Mouse (Mus musculus) cerebellum, adult (tissue): ENCODE measurements around the gene Olfr830.
"Not testable (repeated sequence)": the region's sequence is repeated elsewhere in the genome, so short reads cannot be mapped to it uniquely, and the experiment has no call there.

Experiments used
- ATAC-seq: cut with Nextera tagmentation; 2 replicates; pipeline ENCODE4 v1.9.2; 2017; ENCODE audit warnings: mild to moderate bottlenecking, moderate library complexity, mixed read lengths; ENCODE audit not compliant: insufficient number of reproducible peaks, low FRiP score, low TSS enrichment

Olfr830 gene

GRCm38 (mm10) chr9:18874393-18874792, at the start of gene Olfr830:
Gene Olfr830, plus strand, starts transcription at chr9:18874693.
- no peak for ATAC-seq

GRCm38 (mm10) chr9:18854633-18855032, 19.9 kb upstream of the Olfr830 start, which contains the start of gene Olfr829:
Gene Olfr829, plus strand, starts transcription at chr9:18854933.
- ATAC-seq: no peak

- not testable (repeated sequence) for ATAC-seq
Measured at GRCm38 (mm10) chr9:18907699-18908098, 33.2 kb downstream of the Olfr830 start.

GRCm38 (mm10) chr9:18927921-18928320, 53.4 kb downstream of the Olfr830 start:
- not testable (repeated sequence) for ATAC-seq
